Mouse (Mus musculus): ENCODE measurements around the gene Wnt3.

Wnt3 gene

GRCm38 (mm10) chr11:103772505-103773386, 1.2 kb upstream of the Wnt3 start:
- DNase-seq (ENCODE audit: low read depth, low spot score): no peak

GRCm38 (mm10) chr11:103774228-103774530, 229 bp downstream of the Wnt3 start:
- DNase-seq (ENCODE audit: low read depth, low spot score): no peak

DNA sequence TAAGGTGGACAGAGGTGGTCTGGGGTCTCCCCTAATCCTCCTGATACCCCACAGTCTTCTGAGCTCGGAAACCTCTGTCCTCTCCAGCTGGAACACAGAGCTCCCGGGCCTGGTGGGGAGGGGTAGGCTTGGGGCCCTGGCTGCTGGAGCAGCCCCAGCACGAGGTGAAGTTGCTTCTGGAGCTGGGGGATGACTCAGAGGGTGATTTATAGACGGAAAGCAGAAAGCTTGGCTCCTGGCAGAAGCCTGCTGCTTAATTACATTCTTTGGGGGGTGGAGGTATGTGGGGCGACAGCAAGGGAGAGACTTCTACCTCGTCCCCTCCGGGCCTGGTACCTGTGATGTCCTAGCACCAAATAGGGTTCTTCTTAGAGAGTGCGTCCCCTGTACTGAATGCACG, 6.2 kb downstream of the Wnt3 start:
- no peak for DNase-seq (ENCODE audit: low read depth, low spot score)

GRCm38 (mm10) chr11:103789951-103790350, 16.0 kb downstream of the Wnt3 start:
- no peak for DNase-seq (ENCODE audit: low read depth, low spot score)

DNA sequence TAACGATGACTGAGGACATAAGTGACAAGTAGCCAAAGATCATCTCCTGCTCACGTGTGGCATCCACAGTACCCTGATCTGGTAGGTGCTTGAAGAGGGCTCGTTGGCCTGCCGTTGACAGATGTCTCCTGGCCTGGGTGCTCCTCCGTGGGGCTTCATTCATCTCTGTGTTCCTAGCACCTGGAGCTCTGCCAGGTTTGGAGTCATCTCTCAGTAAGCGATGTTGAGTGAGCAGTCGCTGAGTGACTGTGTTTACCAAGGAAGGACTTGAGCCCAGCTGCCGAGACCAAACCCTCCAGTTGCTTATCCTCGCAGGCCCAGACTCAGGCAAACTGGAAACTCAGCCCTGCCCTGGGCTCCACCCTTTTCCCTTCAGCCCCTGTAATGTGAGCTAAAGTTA, 27.2 kb downstream of the Wnt3 start:
- DNase-seq (ENCODE audit: low read depth, low spot score): no peak

GRCm38 (mm10) chr11:103804126-103804525, 30.2 kb downstream of the Wnt3 start:
- no peak for DNase-seq (ENCODE audit: low read depth, low spot score)

DNA sequence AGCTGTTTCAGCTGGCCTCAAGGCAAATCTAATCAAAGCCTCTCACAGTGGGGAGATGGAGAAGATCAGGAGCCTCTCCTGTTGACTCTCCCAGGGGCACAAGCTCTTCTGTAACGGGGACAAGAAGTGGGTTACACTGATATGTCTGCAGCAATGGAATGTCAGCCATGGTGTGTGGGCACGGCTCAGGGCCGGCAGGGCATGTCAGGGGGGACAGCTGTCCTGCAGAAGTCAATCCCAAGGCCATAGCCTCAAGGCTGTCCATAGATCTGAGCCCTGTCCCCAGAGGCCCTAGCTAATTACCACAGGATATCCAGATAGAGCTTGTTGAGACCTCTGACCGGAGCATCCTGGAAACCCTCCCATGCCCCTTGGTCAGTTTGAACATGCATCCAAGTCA, 30.9 kb downstream of the Wnt3 start:
- no peak for DNase-seq (ENCODE audit: low read depth, low spot score)

- DNase-seq (ENCODE audit: low read depth, low spot score): no peak
Measured at GRCm38 (mm10) chr11:103807966-103808365, 34.0 kb downstream of the Wnt3 start.

- DNase-seq (ENCODE audit: low read depth, low spot score): no peak
Measured at GRCm38 (mm10) chr11:103808771-103809610, 35.0 kb downstream of the Wnt3 start.

GRCm38 (mm10) chr11:103809611-103810598, 36.0 kb downstream of the Wnt3 start:
- no peak for DNase-seq (ENCODE audit: low read depth, low spot score)

DNA sequence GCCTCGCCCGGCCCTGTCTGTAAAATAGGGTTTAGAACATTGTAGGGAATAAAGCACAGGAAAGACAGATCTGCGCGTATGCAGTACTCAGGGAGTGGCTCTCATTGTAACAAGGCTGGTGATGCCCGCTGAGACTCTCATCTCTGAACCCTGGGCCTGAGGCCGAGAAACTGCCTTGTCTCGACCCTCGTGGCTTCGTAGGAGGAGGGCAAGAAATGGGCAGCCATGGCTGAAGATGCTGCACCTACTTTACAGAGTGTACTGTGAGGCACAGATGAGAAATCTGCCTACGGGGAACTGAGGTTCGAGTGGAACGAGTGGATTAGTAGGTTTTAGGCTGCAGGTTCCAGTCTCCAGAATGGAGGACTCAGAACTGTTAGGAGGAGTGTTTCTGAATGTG, 36.7 kb downstream of the Wnt3 start:
- no peak for DNase-seq (ENCODE audit: low read depth, low spot score)

- no peak for DNase-seq (ENCODE audit: low read depth, low spot score)
Measured at GRCm38 (mm10) chr11:103811246-103811645, 37.3 kb downstream of the Wnt3 start.

- DNase-seq (ENCODE audit: low read depth, low spot score): no peak
Measured at GRCm38 (mm10) chr11:103814808-103815207, 40.9 kb downstream of the Wnt3 start.

DNA sequence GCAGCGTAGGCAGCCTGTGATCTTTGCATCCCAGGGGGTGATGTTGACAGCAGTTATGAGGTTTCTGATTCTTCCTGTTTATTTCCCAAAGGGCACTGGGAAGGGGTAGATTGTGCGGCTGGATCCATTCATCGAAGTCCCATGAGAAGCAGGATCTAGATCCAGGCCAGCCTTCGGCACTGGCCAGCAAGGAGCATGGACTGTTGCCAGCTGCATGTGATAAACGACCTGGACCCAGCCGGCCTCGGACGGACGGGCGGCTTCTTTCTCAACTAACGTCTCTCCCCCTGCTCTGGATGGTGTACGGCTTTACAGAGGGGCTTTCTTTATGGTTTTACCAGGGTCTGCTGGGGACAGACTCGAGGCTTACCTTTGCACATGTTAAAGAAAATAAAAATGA, 42.0 kb downstream of the Wnt3 start:
- no peak for DNase-seq (ENCODE audit: low read depth, low spot score)

DNA sequence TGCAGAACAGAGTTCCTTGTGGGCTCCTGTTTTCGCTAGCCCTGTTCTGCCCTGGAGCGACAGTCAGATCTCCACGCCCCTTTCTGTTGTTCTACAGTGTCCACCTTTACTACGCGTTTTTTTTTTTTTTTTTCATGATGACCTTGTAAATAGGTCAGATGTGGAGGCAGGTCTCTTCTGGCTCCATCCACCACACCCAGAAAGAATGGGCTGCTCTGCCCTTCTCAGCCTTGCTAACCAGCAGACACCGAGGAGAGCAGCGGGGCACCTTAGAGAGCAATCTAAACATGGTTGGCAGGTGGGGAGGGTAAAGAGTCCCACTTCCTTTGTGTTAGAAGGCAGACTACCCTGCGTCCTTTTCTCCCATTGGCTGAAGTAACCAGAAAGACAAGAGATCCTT, 42.8 kb downstream of the Wnt3 start:
- DNase-seq (ENCODE audit: low read depth, low spot score): no peak

GRCm38 (mm10) chr11:103827201-103827600, 53.3 kb downstream of the Wnt3 start:
- no peak for DNase-seq (ENCODE audit: low read depth, low spot score)

GRCm38 (mm10) chr11:103828866-103829265, 54.9 kb downstream of the Wnt3 start:
- no peak for DNase-seq (ENCODE audit: low read depth, low spot score)

- no peak for DNase-seq (ENCODE audit: low read depth, low spot score)
Measured at GRCm38 (mm10) chr11:103829956-103830355, 56.0 kb downstream of the Wnt3 start.

DNA sequence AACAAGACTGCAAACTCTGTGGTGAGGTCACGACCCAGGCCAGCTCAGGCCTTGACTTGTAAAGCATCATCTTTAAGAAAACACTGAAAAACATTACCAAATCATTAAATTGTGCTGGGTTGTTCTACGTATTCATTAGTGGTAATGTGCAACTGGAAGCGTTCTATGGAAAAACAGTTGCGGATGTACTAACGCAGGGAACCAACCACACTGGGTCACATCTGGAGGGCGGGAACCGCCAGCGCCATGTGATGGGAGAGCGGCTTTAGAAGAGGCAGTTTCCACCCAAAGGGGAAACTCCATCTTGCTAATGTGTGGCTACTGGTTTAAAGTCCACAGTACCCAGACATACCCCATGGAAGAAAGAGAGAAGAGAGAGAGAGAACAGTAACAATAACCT, 56.5 kb downstream of the Wnt3 start:
- DNase-seq (ENCODE audit: low read depth, low spot score): no peak

- no peak for DNase-seq (ENCODE audit: low read depth, low spot score)
Measured at GRCm38 (mm10) chr11:103831766-103832165, 57.8 kb downstream of the Wnt3 start.

- no peak for DNase-seq (ENCODE audit: low read depth, low spot score)
Measured at GRCm38 (mm10) chr11:103832331-103832730, 58.4 kb downstream of the Wnt3 start.

DNA sequence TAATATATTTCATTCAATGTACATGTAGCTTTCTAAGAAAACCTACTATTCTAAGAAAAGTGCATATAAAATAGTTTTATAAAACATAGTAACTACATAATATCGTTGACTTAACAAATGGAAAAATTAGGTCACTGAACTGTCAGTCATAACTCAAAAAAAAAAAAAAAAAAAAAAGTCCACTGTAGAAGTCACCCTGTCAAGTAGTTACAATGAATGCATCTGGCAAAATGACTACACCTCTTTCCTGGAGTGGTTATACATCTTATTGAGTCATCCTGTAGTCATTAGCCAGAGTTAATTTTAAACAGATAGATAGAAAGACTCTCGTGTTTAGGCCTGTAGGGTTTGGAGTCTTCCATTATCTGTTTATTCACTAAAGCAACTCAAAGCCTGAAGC, 65.0 kb downstream of the Wnt3 start:
- no peak for DNase-seq (ENCODE audit: low read depth, low spot score)

Measured in embryo, embryonic 11.5 days (tissue).